Mouse (Mus musculus) small intestine, adult 2 months (tissue): ENCODE measurements around the gene Gm19402. TPM values are rescaled to one million over a fixed set of nuclear protein-coding genes. Genes with fewer than 3 reads are reported as not detected.

Source experiments
- H3K27ac ChIP-seq: fragments of 200-500 bp; 2 replicates; pipeline ENCODE4 v1.5.1; 2012; ENCODE audit warnings: low read depth, low read length, control low read depth, inconsistent platforms; ENCODE audit not compliant: insufficient read depth
- H3K27me3 ChIP-seq: fragments of 200-500 bp; 2 replicates; pipeline ENCODE4 v1.6.1; 2012; ENCODE audit warnings: mild to moderate bottlenecking, moderate library complexity, low read length, inconsistent platforms; ENCODE audit not compliant: control insufficient read depth, insufficient read depth
- H3K36me3 ChIP-seq: fragments of 200-500 bp; 2 replicates; pipeline ENCODE4 v1.6.1; 2012; ENCODE audit warnings: mild to moderate bottlenecking, low read length, control low read depth, inconsistent platforms; ENCODE audit not compliant: control insufficient read depth, insufficient read depth
- H3K4me1 ChIP-seq: fragments of 200-500 bp; 2 replicates; pipeline ENCODE4 v1.6.1; 2012; ENCODE audit warnings: low read length, inconsistent platforms, mixed read lengths; ENCODE audit not compliant: control insufficient read depth, insufficient read depth, insufficient read length
- H3K4me3 ChIP-seq: fragments of 200-500 bp; 2 replicates; pipeline ENCODE4 v1.5.1; 2012; ENCODE audit warnings: low read depth, mild to moderate bottlenecking, control low read depth, inconsistent platforms, low read length, moderate library complexity
- CTCF ChIP-seq: fragments of 200-500 bp; IDR thresholded peaks from 2 replicates; pipeline ENCODE4 v1.5.1; 2012; ENCODE audit warnings: low read depth, mild to moderate bottlenecking, control low read depth, inconsistent platforms, low read length, moderate library complexity, mixed read lengths; ENCODE audit not compliant: insufficient replicate concordance, insufficient read length; ENCODE audit errors: extremely low read depth
- POLR2A ChIP-seq: fragments of 200-500 bp; IDR thresholded peaks from 2 replicates; pipeline ENCODE4 v1.6.1; 2012; ENCODE audit warnings: low read depth, mild to moderate bottlenecking, control low read depth, inconsistent platforms, low read length, moderate library complexity
- WGBS: fragments of 180-500 bp; shearing (Covaris S2); methylation state at CpG from one replicate; pipeline ENCODE4 v1.1.7; 2018; 5-methylcytosine and 5-hydroxymethylcytosine counted together
- polyA plus RNA-seq: library from polyadenylated mRNA; depleted of rRNA; stranded (reverse); fragments of >200 nt; gene quantifications from 2 replicates; pipeline ENCODE4 v1.2.3, GENCODE M21; 2012; rRNA removed

Gene Gm19402
- polyA plus RNA-seq, 1 experiment = not detected

GRCm38 (mm10) chr10:77645571-77645970 lies 45.0 kb downstream of the Gm19402 start:
- TF ChIP-seq CTCF = no peak

GRCm38 (mm10) chr10:77643160-77643559 lies 47.4 kb downstream of the Gm19402 start:
- 37% methylated on average over 7 of the region's 7 CpGs for WGBS
- no peaks in the 10 kb centered on the region; the same call in 1 of the 2 replicates for H3K4me1 ChIP-seq
- no peaks in the 10 kb centered on the region for H3K27me3 ChIP-seq
- peaks cover 59% of the 10 kb centered on the region for H3K36me3 ChIP-seq
- no peak overlapping the region for H3K4me3 ChIP-seq
- TF ChIP-seq POLR2A (no peak), CTCF (no peak)
- no peak overlapping the region for H3K27ac ChIP-seq

More at GRCm38 (mm10) chr10:77645571-77645970, 45.0 kb downstream of the Gm19402 start:
- Histone ChIP-seq H3K27me3 (no peaks in the 10 kb centered on the region), H3K27ac (no peak overlapping the region), H3K4me3 (no peak overlapping the region), H3K4me1 (no peaks in the 10 kb centered on the region), H3K36me3 (peaks cover 53% of the 10 kb centered on the region)
- WGBS = 84% methylated on average over 5 of the region's 5 CpGs

Other genes starting within 250 kb of the Gm19402 start
- 20.4 and 36.4 TPM in 2 replicates for gene Fam207a, start 175.0 kb downstream of the Gm19402 start, polyA plus RNA-seq
- gene Itgb2, start 160.5 kb downstream of the Gm19402 start, polyA plus RNA-seq = 14.3 and 17.4 TPM in 2 replicates
- 82.9 and 176 TPM in 2 replicates for gene Pttg1ip, start 109.0 kb downstream of the Gm19402 start, polyA plus RNA-seq
- gene Sumo3, start 84.7 kb downstream of the Gm19402 start, polyA plus RNA-seq = 129 and 254 TPM in 2 replicates
- gene Gm49325, start 84.6 kb downstream of the Gm19402 start, polyA plus RNA-seq = not detected in 2 replicates
- 16.5 and 20.9 TPM in 2 replicates for gene Ube2g2, start 68.5 kb downstream of the Gm19402 start, polyA plus RNA-seq
- 0.11 and 0.33 TPM in 2 replicates for gene Tspear, start 4.2 kb downstream of the Gm19402 start, polyA plus RNA-seq
- not detected in 2 replicates for gene Gm9508, start 6.5 kb upstream of the Gm19402 start, polyA plus RNA-seq
- gene Gm10272, start 15.9 kb upstream of the Gm19402 start, polyA plus RNA-seq = not detected in 2 replicates
- gene Gm10024, start 20.7 kb upstream of the Gm19402 start, polyA plus RNA-seq = not detected in 2 replicates
- 0.85 TPM in 1 of 2 replicates, not detected in the other for gene Gm10142, start 25.1 kb upstream of the Gm19402 start, polyA plus RNA-seq
- not detected in 2 replicates for gene Krtap12-1, start 29.8 kb upstream of the Gm19402 start, polyA plus RNA-seq
- not detected in 2 replicates for gene Gm10100, start 35.7 kb upstream of the Gm19402 start, polyA plus RNA-seq
- gene Gm18596, start 51.9 kb upstream of the Gm19402 start, polyA plus RNA-seq = not detected in 2 replicates
- not detected in 2 replicates for gene Gm9736, start 60.6 kb upstream of the Gm19402 start, polyA plus RNA-seq
- gene Gm3233, start 68.9 kb upstream of the Gm19402 start, polyA plus RNA-seq = not detected in 2 replicates
- not detected in 2 replicates for gene Gm3238, start 80.6 kb upstream of the Gm19402 start, polyA plus RNA-seq
- not detected in 2 replicates for gene Gm7138, start 86.2 kb upstream of the Gm19402 start, polyA plus RNA-seq
- not detected in 2 replicates for gene Gm3250, start 91.8 kb upstream of the Gm19402 start, polyA plus RNA-seq
- gene Gm7137, start 97.4 kb upstream of the Gm19402 start, polyA plus RNA-seq = not detected in 2 replicates
- gene Gm9639, start 104.3 kb upstream of the Gm19402 start, polyA plus RNA-seq = not detected in 2 replicates
- not detected in 2 replicates for gene Gm19668, start 108.4 kb upstream of the Gm19402 start, polyA plus RNA-seq
- gene Gm9507, start 121.1 kb upstream of the Gm19402 start, polyA plus RNA-seq = not detected in 2 replicates
- gene Gm2696, start 123.9 kb upstream of the Gm19402 start, polyA plus RNA-seq = not detected in 2 replicates
- gene Krtap10-4, start 136.3 kb upstream of the Gm19402 start, polyA plus RNA-seq = not detected in 2 replicates
- gene Krtap10-10, start 145.2 kb upstream of the Gm19402 start, polyA plus RNA-seq = 0.09 TPM in 1 of 2 replicates, not detected in the other
- gene Gm36176, start 156.0 kb upstream of the Gm19402 start, polyA plus RNA-seq = not detected in 2 replicates
- not detected in 2 replicates for gene Gm10318, start 162.1 kb upstream of the Gm19402 start, polyA plus RNA-seq
- gene Gm3285, start 171.2 kb upstream of the Gm19402 start, polyA plus RNA-seq = not detected in 2 replicates
- gene Lrrc3, start 211.8 kb upstream of the Gm19402 start, polyA plus RNA-seq = 4.0 and 5.3 TPM in 2 replicates